Mouse (Mus musculus): Measurements from ENCODE around the gene Ski. TPM values are rescaled to one million over a fixed set of nuclear protein-coding genes. Genes with fewer than 3 reads are reported as not detected.

Ski gene
- total and polyA plus RNA-seq, 2 experiments from 2014 or later = 9.3 to 53.2 TPM

GRCm38 (mm10) chr4:155239494-155239893, 17.1 kb upstream of the Ski start:
- Histone ChIP-seq H3K36me3 (replicated peaks; ENCODE audit: control insufficient read depth, insufficient read depth, low read length) (no peaks in the 10 kb centered on the region), H3K27me3 (ENCODE audit: control insufficient read depth, insufficient read depth, low read length) (no peaks in the 10 kb centered on the region), H3K9me3 (replicated peaks; ENCODE audit: control insufficient read depth, low read length) (no peaks in the 10 kb centered on the region), H3K9ac (replicated peaks; ENCODE audit: low read depth, low read length) (no peak overlapping the region), H3K27ac (ENCODE audit: low read depth) (no peak overlapping the region), H3K4me3 (ENCODE audit: low read depth, low read length) (no peak overlapping the region), H3K4me1 (ENCODE audit: control insufficient read depth, insufficient read depth) (peaks cover 37% of the 10 kb centered on the region), H3K4me2 (ENCODE audit: low read depth, low read length) (no peak overlapping the region)
- no peak for DNase-seq (ENCODE audit: low spot score)
- TF ChIP-seq CTCF (IDR thresholded peaks at IDR 0.05; ENCODE audit: low read depth) (no peak), EP300 (IDR thresholded peaks at IDR 0.05; ENCODE audit: low read depth) (no peak)
- ATAC-seq (ENCODE audit: insufficient read depth, low read depth) = no peak
- 59% methylated on average over 6 of the region's 6 CpGs for WGBS

DNA sequence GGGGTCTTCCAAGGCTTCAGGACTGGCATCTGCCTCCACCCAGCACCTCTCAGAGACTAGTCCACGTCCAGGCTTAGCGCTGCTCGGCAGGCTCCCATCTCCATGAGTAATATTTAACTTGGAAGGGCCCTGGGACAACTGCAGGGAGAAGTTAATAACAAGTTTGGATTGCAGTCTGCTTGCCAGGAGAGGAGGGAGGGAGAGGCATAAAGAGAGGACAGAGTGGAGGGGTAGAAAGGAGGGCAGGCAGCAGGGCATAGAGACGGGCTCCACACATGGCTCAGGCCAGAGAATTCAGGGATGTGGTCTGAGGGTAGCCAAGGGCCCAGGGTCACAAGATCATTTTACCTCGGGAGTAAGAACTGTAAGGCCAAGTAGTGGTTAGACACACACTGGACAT, 15.9 kb upstream of the Ski start:
- no peak overlapping the region for H3K4me2 ChIP-seq (ENCODE audit: low read depth, low read length)
- H3K36me3 ChIP-seq (replicated peaks; ENCODE audit: control insufficient read depth, insufficient read depth, low read length) = no peaks in the 10 kb centered on the region
- H3K4me3 ChIP-seq (ENCODE audit: low read depth, low read length) = no peak overlapping the region
- no peak for ATAC-seq (ENCODE audit: insufficient read depth, low read depth)
- H3K27ac ChIP-seq (ENCODE audit: low read depth) = peak overlapping the region; percentile 66
- 0 out of 2 replicates have a peak overlapping the region, but pooled peaks have one; percentile 1 for H3K9ac ChIP-seq (replicated peaks; ENCODE audit: low read depth, low read length)
- no peaks in the 10 kb centered on the region for H3K27me3 ChIP-seq (ENCODE audit: control insufficient read depth, insufficient read depth, low read length)
- peak; percentile 71 for DNase-seq (ENCODE audit: low spot score)
- H3K9me3 ChIP-seq (replicated peaks; ENCODE audit: control insufficient read depth, low read length) = no peaks in the 10 kb centered on the region
- WGBS = 55% methylated on average over 5 of the region's 5 CpGs
- H3K4me1 ChIP-seq (ENCODE audit: control insufficient read depth, insufficient read depth) = peaks cover 49% of the 10 kb centered on the region
- TF ChIP-seq CTCF (IDR thresholded peaks at IDR 0.05; ENCODE audit: low read depth) (no peak), EP300 (IDR thresholded peaks at IDR 0.05; ENCODE audit: low read depth) (no peak)

DNA sequence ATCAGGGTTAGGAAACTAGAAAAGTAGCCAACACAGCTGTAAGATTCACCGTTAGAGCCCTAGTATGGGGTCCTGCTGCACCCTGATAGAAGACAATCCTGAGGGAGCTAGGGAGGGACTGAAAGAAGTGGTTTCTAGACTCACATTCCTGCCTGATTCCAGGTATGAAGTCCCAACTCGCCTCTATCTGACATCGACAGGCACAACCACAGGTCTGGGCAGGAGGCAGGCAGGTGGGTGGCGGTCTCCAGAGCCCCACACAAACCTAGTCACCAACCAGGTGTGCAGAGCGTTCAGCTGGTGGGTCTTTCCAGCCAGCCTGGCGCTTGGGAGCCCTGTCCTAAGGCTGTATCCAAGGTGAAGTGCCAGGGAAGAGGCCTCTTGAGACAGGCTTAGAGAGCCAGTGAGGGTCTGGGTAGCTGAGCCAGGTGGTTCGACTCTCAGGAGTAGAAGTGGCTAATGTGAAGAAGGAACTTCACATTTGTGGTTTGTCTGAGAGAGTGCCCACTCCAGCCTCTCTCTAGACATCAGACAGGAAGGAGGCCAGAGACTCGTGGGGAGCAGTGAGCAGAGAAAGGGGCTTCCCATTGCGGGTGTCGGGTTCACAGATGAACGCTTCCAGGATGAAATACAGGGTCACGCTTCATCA, 14.5 kb upstream of the Ski start:
- Histone ChIP-seq H3K9ac (replicated peaks; ENCODE audit: low read depth, low read length) (no peak overlapping the region), H3K9me3 (replicated peaks; ENCODE audit: control insufficient read depth, low read length) (no peaks in the 10 kb centered on the region), H3K4me1 (ENCODE audit: control insufficient read depth, insufficient read depth) (peaks cover 51% of the 10 kb centered on the region), H3K27ac (ENCODE audit: low read depth) (peak overlapping the region; percentile 99), H3K4me2 (ENCODE audit: low read depth, low read length) (no peak overlapping the region), H3K27me3 (ENCODE audit: control insufficient read depth, insufficient read depth, low read length) (no peaks in the 10 kb centered on the region), H3K36me3 (replicated peaks; ENCODE audit: control insufficient read depth, insufficient read depth, low read length) (no peaks in the 10 kb centered on the region), H3K4me3 (ENCODE audit: low read depth, low read length) (no peak overlapping the region)
- ATAC-seq (ENCODE audit: insufficient read depth, low read depth) (no peak), DNase-seq (ENCODE audit: low spot score) (no peak)
- TF ChIP-seq CTCF (IDR thresholded peaks at IDR 0.05; ENCODE audit: low read depth) (no peak), EP300 (IDR thresholded peaks at IDR 0.05; ENCODE audit: low read depth) (no peak)
- 79% methylated on average over 12 of the region's 12 CpGs for WGBS

DNA sequence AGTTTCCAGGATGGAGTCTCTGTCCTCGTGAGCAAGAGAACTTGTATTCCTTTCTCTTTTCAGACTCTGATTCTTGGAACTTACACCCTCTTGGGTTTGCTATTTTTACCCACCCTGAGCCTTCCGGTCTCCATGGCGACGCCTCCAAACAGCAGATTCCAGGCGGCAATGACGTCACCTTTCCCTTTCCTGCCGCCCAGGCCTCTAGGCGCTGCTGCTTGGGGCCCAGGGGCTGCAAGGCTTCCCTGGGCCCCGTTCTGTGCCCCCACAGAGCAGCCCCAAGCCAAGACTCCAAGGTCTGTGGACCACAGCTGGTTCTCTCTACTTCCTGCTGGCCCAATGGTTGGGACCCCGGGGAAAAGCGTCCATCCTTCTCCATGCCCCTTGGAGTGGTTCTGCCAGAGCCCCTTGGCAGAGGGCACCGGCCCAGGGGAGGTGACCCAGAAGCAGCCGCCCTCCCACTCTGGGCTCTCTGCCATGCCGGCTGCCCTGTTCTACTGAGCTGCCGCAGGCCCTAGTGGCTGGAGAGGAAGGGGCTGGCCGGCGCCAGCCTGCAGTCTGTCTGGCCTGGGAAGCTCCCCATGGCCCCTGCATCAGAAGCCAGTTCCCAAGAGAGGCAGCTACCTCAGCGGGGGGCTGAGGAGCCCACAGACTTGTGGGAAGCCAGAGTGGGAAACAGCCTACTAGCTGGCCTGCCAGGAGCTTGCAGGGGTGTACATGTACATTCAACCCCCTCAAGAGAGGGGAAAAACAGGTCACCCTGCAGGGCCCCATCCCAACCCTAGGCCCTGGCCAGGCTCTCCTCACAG, 13.1 kb upstream of the Ski start:
- WGBS = 1% methylated on average over 18 of the region's 18 CpGs
- peaks cover 46% of the 10 kb centered on the region for H3K4me1 ChIP-seq (ENCODE audit: control insufficient read depth, insufficient read depth)

GRCm38 (mm10) chr4:155234371-155235310, 12.2 kb upstream of the Ski start:
- TF ChIP-seq CTCF (IDR thresholded peaks at IDR 0.05; ENCODE audit: low read depth) (no peak), EP300 (IDR thresholded peaks at IDR 0.05; ENCODE audit: low read depth) (no peak)
- Histone ChIP-seq H3K27ac (ENCODE audit: low read depth) (peak overlapping the region; percentile 99), H3K4me2 (ENCODE audit: low read depth, low read length) (peak overlapping the region; percentile 48), H3K9ac (replicated peaks; ENCODE audit: low read depth, low read length) (peak overlapping the region; percentile 51), H3K27me3 (ENCODE audit: control insufficient read depth, insufficient read depth, low read length) (no peaks in the 10 kb centered on the region), H3K9me3 (replicated peaks; ENCODE audit: control insufficient read depth, low read length) (no peaks in the 10 kb centered on the region), H3K36me3 (replicated peaks; ENCODE audit: control insufficient read depth, insufficient read depth, low read length) (no peaks in the 10 kb centered on the region), H3K4me1 (ENCODE audit: control insufficient read depth, insufficient read depth) (peaks cover 46% of the 10 kb centered on the region), H3K4me3 (ENCODE audit: low read depth, low read length) (peak overlapping the region; percentile 9; the same call in 1 of the 2 replicates)
- WGBS = 16% methylated on average over 8 of the region's 8 CpGs
- peak; percentile 6; the same call in 1 of the 2 replicates for ATAC-seq (ENCODE audit: insufficient read depth, low read depth)
- DNase-seq (ENCODE audit: low spot score) = no peak

More for the DNA sequence above, 13.1 kb upstream of the Ski start:
- Histone ChIP-seq H3K9me3 (replicated peaks; ENCODE audit: control insufficient read depth, low read length) (no peaks in the 10 kb centered on the region), H3K9ac (replicated peaks; ENCODE audit: low read depth, low read length) (peak overlapping the region; percentile 51), H3K27ac (ENCODE audit: low read depth) (peak overlapping the region; percentile 99), H3K4me3 (ENCODE audit: low read depth, low read length) (peak overlapping the region; percentile 9), H3K27me3 (ENCODE audit: control insufficient read depth, insufficient read depth, low read length) (no peaks in the 10 kb centered on the region), H3K4me2 (ENCODE audit: low read depth, low read length) (peak overlapping the region; percentile 48), H3K36me3 (replicated peaks; ENCODE audit: control insufficient read depth, insufficient read depth, low read length) (no peaks in the 10 kb centered on the region)
- ATAC-seq (ENCODE audit: insufficient read depth, low read depth) = peak; percentile 90
- TF ChIP-seq EP300 (IDR thresholded peaks at IDR 0.05; ENCODE audit: low read depth) = peak; percentile 79
- TF ChIP-seq CTCF (IDR thresholded peaks at IDR 0.05; ENCODE audit: low read depth) = peak; percentile 33
- DNase-seq (ENCODE audit: low spot score) = peak; percentile 99
